Mouse (Mus musculus): ENCODE results near the gene Rab3b. TPM values are rescaled to one million over a fixed set of nuclear protein-coding genes. Genes with fewer than 3 reads are reported as not detected.

Gene Rab3b
- total and polyA plus RNA-seq, 3 experiments = 0.11 TPM; not detected in 2

GRCm38 (mm10) chr4:108940681-108941473 is 62.0 kb downstream of the Rab3b start:
- H3K4me1 ChIP-seq (ENCODE audit: control insufficient read depth in 1 of 2, insufficient read depth in 2 of 2, low read length in 2 of 2) = no peaks in the 10 kb centered on the region
- no peak overlapping the region for H3K4me3 ChIP-seq (ENCODE audit: control insufficient read depth in 1 of 2, insufficient read depth in 1 of 2, low read depth in 2 of 2, low read length in 2 of 2)
- no peak overlapping the region for H3K9ac ChIP-seq (ENCODE audit: control insufficient read depth, low read depth, low read length, poor library complexity, severe bottlenecking)
- no peaks in the 10 kb centered on the region for H3K9me3 ChIP-seq (replicated peaks; ENCODE audit: insufficient read depth, low read length)
- TF ChIP-seq CHD1 (IDR thresholded peaks at IDR 0.05; ENCODE audit: low read depth, low read length) (no peak), CHD2 (IDR thresholded peaks at IDR 0.05; ENCODE audit: low read length) (no peak), ZNF384 (IDR thresholded peaks at IDR 0.05; ENCODE audit: low read depth, low read length) (no peak), NELFE (IDR thresholded peaks at IDR 0.05; ENCODE audit: low read depth, low read length) (no peak), BHLHE40 (IDR thresholded peaks at IDR 0.05; ENCODE audit: borderline replicate concordance, low read depth, low read length) (no peak), UBTF (IDR thresholded peaks at IDR 0.05; ENCODE audit: borderline replicate concordance, insufficient read depth, low read depth, low read length) (no peak), E2F4 (IDR thresholded peaks at IDR 0.05; ENCODE audit: borderline replicate concordance, low read depth, low read length) (no peak)
- H3K27ac ChIP-seq (ENCODE audit: control insufficient read depth, low read depth, low read length) = no peak overlapping the region
- peaks cover 11 to 14% of the 10 kb centered on the region in 2 experiments for H3K27me3 ChIP-seq (ENCODE audit: control insufficient read depth in 1 of 2, insufficient read depth in 2 of 2, low read length in 2 of 2)
- DNase-seq (ENCODE audit: low read depth, low spot score) = no peak
- H3K79me2 ChIP-seq (ENCODE audit: control insufficient read depth, insufficient read depth, low read length, poor library complexity) = no peaks in the 10 kb centered on the region
- H3K36me3 ChIP-seq (ENCODE audit: control insufficient read depth in 1 of 2, insufficient read depth in 2 of 2, low read length in 2 of 2) = no peaks in the 10 kb centered on the region

- H3K36me3 ChIP-seq (ENCODE audit: control insufficient read depth in 1 of 2, insufficient read depth in 2 of 2, low read length in 2 of 2) = no peaks in the 10 kb centered on the region
- no peaks in the 10 kb centered on the region for H3K9me3 ChIP-seq (replicated peaks; ENCODE audit: insufficient read depth, low read length)
- no peak for DNase-seq (ENCODE audit: low read depth, low spot score)
- no peak for TF ChIP-seq ZC3H11A (IDR thresholded peaks at IDR 0.05; ENCODE audit: low read depth, low read length)
- no peak for TF ChIP-seq ELF1 (IDR thresholded peaks at IDR 0.05; ENCODE audit: low read depth, low read length)
- TF ChIP-seq GATA1 (IDR thresholded peaks at IDR 0.05; ENCODE audit: low read depth, low read length) = no peak
- TF ChIP-seq BHLHE40 (IDR thresholded peaks at IDR 0.05; ENCODE audit: borderline replicate concordance, low read depth, low read length) = no peak
- no peak for TF ChIP-seq MAZ (IDR thresholded peaks at IDR 0.05; ENCODE audit: low read depth, low read length)
- no peak for TF ChIP-seq SIN3A (IDR thresholded peaks at IDR 0.05; ENCODE audit: low read length)
- no peak for TF ChIP-seq MYB (IDR thresholded peaks at IDR 0.05; ENCODE audit: low read depth, low read length)
- TF ChIP-seq CTCF (IDR thresholded peaks at IDR 0.05 in 2 of 3, conservative IDR thresholded peaks at IDR 0.05 in 1 of 3; ENCODE audit: control insufficient read depth in 1 of 3, insufficient read depth in 1 of 3, low read depth in 2 of 3, low read length in 3 of 3, poor library complexity in 1 of 3, severe bottlenecking in 1 of 3) = no peak
- TF ChIP-seq TCF12 (IDR thresholded peaks at IDR 0.05; ENCODE audit: low read depth, low read length) = no peak
- no peak for TF ChIP-seq POLR2AphosphoS5 (IDR thresholded peaks at IDR 0.05; ENCODE audit: borderline replicate concordance, low read depth, low read length)
- no peak for TF ChIP-seq POLR2A (IDR thresholded peaks at IDR 0.05; ENCODE audit: control insufficient read depth in 1 of 2, insufficient read depth in 1 of 2, low read depth in 1 of 2, low read length in 2 of 2, poor library complexity in 1 of 2)
- H3K9ac ChIP-seq (ENCODE audit: control insufficient read depth, low read depth, low read length, poor library complexity, severe bottlenecking) = no peak overlapping the region
- no peaks in the 10 kb centered on the region for H3K4me1 ChIP-seq (ENCODE audit: control insufficient read depth in 1 of 2, insufficient read depth in 2 of 2, low read length in 2 of 2)
- H3K27ac ChIP-seq (ENCODE audit: control insufficient read depth, low read depth, low read length) = no peak overlapping the region
- H3K79me2 ChIP-seq (ENCODE audit: control insufficient read depth, insufficient read depth, low read length, poor library complexity) = no peaks in the 10 kb centered on the region
- no peak overlapping the region for H3K4me3 ChIP-seq (ENCODE audit: control insufficient read depth in 1 of 2, insufficient read depth in 1 of 2, low read depth in 2 of 2, low read length in 2 of 2)
- peaks cover 10 to 11% of the 10 kb centered on the region in 2 experiments for H3K27me3 ChIP-seq (ENCODE audit: control insufficient read depth in 1 of 2, insufficient read depth in 2 of 2, low read length in 2 of 2)
Observed at GRCm38 (mm10) chr4:108942171-108942570, 63.3 kb downstream of the Rab3b start.

Measured in MEL (cell line).